Mouse (Mus musculus) liver, postnatal 0 days (tissue): ENCODE measurements around the gene Pde4a. TPM values are rescaled to one million over a fixed set of nuclear protein-coding genes. Genes with fewer than 3 reads are reported as not detected.

Experiments used
- ATAC-seq: fragments of 200-750 bp; cut with Nextera tagmentation; 2 replicates; pipeline ENCODE4 v1.8.0; 2017; ENCODE audit warnings: mild to moderate bottlenecking, moderate library complexity
- DNase-seq: peaks from one replicate; pipeline ENCODE4 v3.0.0-alpha.2; 2016
- H3K27ac ChIP-seq: fragments of 300-500 bp; sonication (generic); 2 replicates; pipeline ENCODE4 v1.5.1; 2014; ENCODE audit warnings: antibody characterized with exemption, moderate library complexity, mild to moderate bottlenecking, low read depth
- H3K27me3 ChIP-seq: fragments of 300-500 bp; sonication (generic); 2 replicates; pipeline ENCODE4 v1.6.1; 2014; ENCODE audit warnings: low read length, control low read depth, mixed read lengths; ENCODE audit not compliant: insufficient read depth
- H3K36me3 ChIP-seq: fragments of 300-500 bp; sonication (generic); replicated peaks from 2 replicates; pipeline ENCODE4 v1.6.1; 2014; ENCODE audit warnings: mild to moderate bottlenecking, control low read depth, low read length, moderate library complexity, mixed read lengths; ENCODE audit not compliant: insufficient read depth
- H3K4me1 ChIP-seq: fragments of 300-500 bp; sonication (generic); 2 replicates; pipeline ENCODE4 v1.6.1; 2014; ENCODE audit warnings: antibody characterized with exemption, mild to moderate bottlenecking, control low read depth; ENCODE audit not compliant: insufficient read depth
- H3K4me2 ChIP-seq: fragments of 300-500 bp; sonication (generic); 2 replicates; pipeline ENCODE4 v1.6.1; 2014; ENCODE audit warnings: low read depth, mild to moderate bottlenecking, low read length, moderate library complexity, mixed read lengths
- H3K4me3 ChIP-seq: fragments of 300-500 bp; sonication (generic); 2 replicates; pipeline ENCODE4 v1.5.1; 2014; ENCODE audit warnings: low read depth, low read length
- H3K9ac ChIP-seq: fragments of 300-500 bp; sonication (generic); replicated peaks from 2 replicates; pipeline ENCODE4 v1.6.1; 2014; ENCODE audit warnings: mild to moderate bottlenecking, moderate library complexity
- H3K9me3 ChIP-seq: fragments of 300-500 bp; sonication (generic); 2 replicates; pipeline ENCODE4 v1.6.1; 2016; ENCODE audit warnings: mild to moderate bottlenecking, control low read depth, low read length, mixed read lengths
- CTCF ChIP-seq: sonication (generic); IDR thresholded peaks from 2 replicates; pipeline ENCODE4 v1.5.1; 2016; ENCODE audit warnings: antibody characterized with exemption, low read depth
- EP300 ChIP-seq: IDR thresholded peaks from 2 replicates; pipeline ENCODE4 v1.6.1; 2016; ENCODE audit warnings: antibody characterized with exemption, low read depth, mild to moderate bottlenecking
- WGBS: fragments of 180-500 bp; shearing (Covaris S2); extraction: QIAGEN DNeasy Blood & Tissue Kit; methylation state at CpG from one replicate; pipeline ENCODE4 v1.1.7; 2014; ENCODE audit not compliant: insufficient replicate concordance; 5-methylcytosine and 5-hydroxymethylcytosine counted together
- polyA plus RNA-seq: library from polyadenylated mRNA; unstranded; fragments of >200 nt; fragmentation: Nextera tagmentation; extraction: Ambion mirVana; gene quantifications from 2 replicates; pipeline ENCODE4 v1.2.1, GENCODE M21; 2015

The Pde4a gene
- polyA plus RNA-seq, 1 experiment from 2014 or later: 1.5 TPM

GRCm38 (mm10) chr9:21208626-21209025, 43.1 kb downstream of the Pde4a start:
- TF ChIP-seq CTCF (no peak), EP300 (no peak)
- DNase-seq (no peak), ATAC-seq (no peak)
- Histone ChIP-seq H3K27me3 (no peaks in the 10 kb centered on the region), H3K9ac (no peak overlapping the region), H3K4me3 (no peak overlapping the region), H3K4me1 (peaks cover 7% of the 10 kb centered on the region; the same call in 1 of the 2 replicates), H3K4me2 (no peak overlapping the region), H3K9me3 (no peaks in the 10 kb centered on the region), H3K27ac (no peak overlapping the region), H3K36me3 (peaks cover 6% of the 10 kb centered on the region)
- 65% methylated on average over 2 of the region's 2 CpGs for WGBS

GRCm38 (mm10) chr9:21210821-21211220, 45.3 kb downstream of the Pde4a start:
- DNase-seq: no peak
- Histone ChIP-seq H3K9me3 (no peaks in the 10 kb centered on the region), H3K27ac (no peak overlapping the region), H3K4me3 (no peak overlapping the region), H3K4me2 (no peak overlapping the region), H3K9ac (peak overlapping the region; percentile 26; the same call in 1 of the 2 replicates), H3K36me3 (peaks cover 2% of the 10 kb centered on the region; the same call in 1 of the 2 replicates), H3K27me3 (no peaks in the 10 kb centered on the region), H3K4me1 (peaks cover 7% of the 10 kb centered on the region; the same call in 1 of the 2 replicates)
- peak; percentile 41; the same call in 1 of the 2 replicates for ATAC-seq
- TF ChIP-seq CTCF (no peak), EP300 (no peak)
- WGBS: 78% methylated on average over 6 of the region's 6 CpGs

- H3K4me1 ChIP-seq: peaks cover 7% of the 10 kb centered on the region; the same call in 1 of the 2 replicates
- H3K9me3 ChIP-seq: no peaks in the 10 kb centered on the region
- no peak for TF ChIP-seq EP300
- TF ChIP-seq CTCF: no peak
- no peak overlapping the region for H3K4me3 ChIP-seq
- H3K27me3 ChIP-seq: no peaks in the 10 kb centered on the region
- H3K36me3 ChIP-seq: peaks cover 2% of the 10 kb centered on the region; the same call in 1 of the 2 replicates
- H3K27ac ChIP-seq: no peak overlapping the region
- no peak overlapping the region for H3K4me2 ChIP-seq
- no peak for DNase-seq
- ATAC-seq: no peak
- H3K9ac ChIP-seq: no peak overlapping the region
- WGBS: 69% methylated on average over 7 of the region's 7 CpGs
Measured at GRCm38 (mm10) chr9:21211624-21212023, 46.1 kb downstream of the Pde4a start.

GRCm38 (mm10) chr9:21213617-21214190, 48.2 kb downstream of the Pde4a start:
- 0 out of 2 replicates have a peak, but pooled peaks cover 2% of the 10 kb centered on the region for H3K36me3 ChIP-seq
- no peak overlapping the region for H3K9ac ChIP-seq
- 55% methylated on average over 7 of the region's 7 CpGs for WGBS
- H3K4me3 ChIP-seq: no peak overlapping the region
- H3K4me2 ChIP-seq: no peak overlapping the region
- peak; percentile 70 for TF ChIP-seq CTCF
- TF ChIP-seq EP300: no peak
- no peaks in the 10 kb centered on the region for H3K9me3 ChIP-seq
- H3K27me3 ChIP-seq: no peaks in the 10 kb centered on the region
- ATAC-seq: no peak
- DNase-seq: no peak
- H3K4me1 ChIP-seq: peaks cover 7% of the 10 kb centered on the region; the same call in 1 of the 2 replicates
- no peak overlapping the region for H3K27ac ChIP-seq

- Histone ChIP-seq H3K4me2 (no peak overlapping the region), H3K27ac (no peak overlapping the region), H3K27me3 (no peaks in the 10 kb centered on the region), H3K9me3 (no peaks in the 10 kb centered on the region), H3K4me3 (no peak overlapping the region), H3K36me3 (0 out of 2 replicates have a peak, but pooled peaks cover 2% of the 10 kb centered on the region), H3K4me1 (peaks cover 9% of the 10 kb centered on the region), H3K9ac (no peak overlapping the region)
- WGBS: 74% methylated on average over 25 of the region's 25 CpGs
- TF ChIP-seq CTCF: no peak
- TF ChIP-seq EP300: no peak
- no peak for DNase-seq
- ATAC-seq: no peak
Measured at GRCm38 (mm10) chr9:21216050-21216841, 50.7 kb downstream of the Pde4a start.

GRCm38 (mm10) chr9:21219820-21220219, 54.3 kb downstream of the Pde4a start:
- Histone ChIP-seq H3K27me3 (no peaks in the 10 kb centered on the region), H3K4me1 (peaks cover 9% of the 10 kb centered on the region), H3K4me3 (no peak overlapping the region), H3K4me2 (no peak overlapping the region), H3K9ac (no peak overlapping the region), H3K9me3 (no peaks in the 10 kb centered on the region), H3K27ac (no peak overlapping the region), H3K36me3 (no peaks in the 10 kb centered on the region)
- DNase-seq (no peak), ATAC-seq (no peak)
- no peak for TF ChIP-seq EP300
- TF ChIP-seq CTCF: peak; percentile 17; the same call in 1 of the 2 replicates
- 43% methylated on average over 3 of the region's 3 CpGs for WGBS
